Mouse (Mus musculus) kidney, adult 9 months (tissue): ENCODE measurements around the gene Rpl13a.
"Not testable (repeated sequence)": the region's sequence is repeated elsewhere in the genome, so short reads cannot be mapped to it uniquely, and the experiment has no call there.

Source experiments
- DNase-seq: peaks from one replicate; pipeline ENCODE4 v3.0.0; 2022

The Rpl13a gene

DNA sequence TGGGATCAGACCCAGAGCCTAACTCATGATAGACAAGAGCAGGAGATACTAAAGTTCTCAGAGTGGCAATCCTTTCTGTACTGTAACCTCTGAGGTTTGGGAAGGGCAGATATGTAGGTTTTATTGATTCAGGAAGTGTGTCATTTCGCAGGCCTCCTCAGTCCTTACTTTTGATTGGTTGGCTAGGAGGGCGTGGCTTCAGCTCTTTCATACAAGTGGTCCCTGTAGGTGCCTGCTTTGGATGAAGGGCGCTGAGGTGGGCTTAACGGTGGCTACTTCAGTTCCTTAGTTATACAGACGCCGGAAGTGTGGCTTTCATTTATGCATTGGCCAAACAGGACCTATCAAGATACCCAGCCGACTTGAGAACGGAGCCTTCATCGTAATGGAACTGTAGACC lies 27.0 kb upstream of the Rpl13a start:
- DNase-seq = no peak

DNA sequence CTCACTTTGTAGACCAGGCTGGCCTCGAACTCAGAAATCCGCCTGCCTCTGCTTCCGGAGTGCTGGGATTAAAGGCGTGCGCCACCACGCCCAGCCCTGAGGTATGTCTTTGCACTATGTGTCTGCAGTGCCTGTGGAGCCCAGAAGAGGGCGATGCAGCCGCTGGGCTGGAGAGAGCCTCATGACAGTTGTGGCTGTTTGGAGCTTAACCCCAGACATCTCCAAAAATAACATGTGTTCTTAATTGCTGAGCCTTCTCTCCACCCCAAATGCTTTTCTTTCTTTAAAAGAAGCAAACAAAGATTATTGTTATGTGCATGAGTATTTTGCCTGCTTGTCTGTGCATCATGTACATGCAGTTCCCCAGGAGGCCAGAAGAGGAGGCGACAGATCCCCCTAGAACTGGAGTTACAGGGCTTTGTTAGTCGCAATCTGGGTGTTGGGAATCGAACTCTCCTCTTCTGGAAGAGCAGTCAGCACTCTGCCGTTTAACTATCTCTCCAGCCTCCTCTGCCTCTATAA lies 26.5 kb upstream of the Rpl13a start:
- peak; percentile 70 for DNase-seq

DNA sequence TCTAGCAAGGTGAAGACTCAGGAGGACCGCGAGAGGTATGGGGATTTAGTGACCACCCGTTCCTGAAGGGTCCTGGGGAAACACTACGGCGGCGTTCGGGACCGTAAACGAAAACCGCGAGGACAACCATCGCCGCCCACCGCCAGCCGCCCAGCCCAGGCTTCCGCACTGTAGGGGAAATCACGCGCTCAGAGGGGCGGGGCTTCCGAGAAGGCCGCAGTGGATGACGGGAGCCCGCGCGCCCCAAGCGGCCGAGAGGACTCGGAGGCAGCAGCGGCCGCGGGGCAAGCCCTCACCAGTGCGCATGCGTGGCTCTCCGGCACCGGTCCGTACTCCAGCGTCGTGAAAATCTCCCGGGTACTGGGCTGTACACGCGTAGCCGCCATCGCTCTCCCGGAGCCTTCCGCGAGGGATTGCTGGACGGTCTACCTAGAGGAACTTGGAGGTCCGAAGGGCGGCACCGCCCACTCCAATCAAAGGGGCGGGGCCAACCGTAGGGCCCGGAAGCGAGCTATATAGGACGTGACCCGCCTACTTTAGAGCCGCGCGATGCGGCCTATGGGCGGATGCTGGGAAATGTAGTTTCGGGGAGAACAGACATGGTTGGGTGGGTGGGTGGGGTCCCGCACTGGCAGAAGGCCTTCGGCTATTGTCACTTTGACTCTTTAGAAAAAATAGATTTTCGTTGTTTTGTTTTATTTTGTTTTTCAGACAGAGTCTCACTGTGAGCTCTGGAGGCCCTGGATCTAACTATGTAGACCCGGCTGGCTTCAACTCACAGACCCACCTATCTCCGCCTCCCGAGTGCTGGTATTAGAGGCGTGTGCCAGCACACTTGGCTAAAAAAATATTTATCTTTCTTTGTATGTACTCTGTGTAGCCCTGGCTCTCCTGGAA lies 25.8 kb upstream of the Rpl13a start, which contains the start of the genes Pih1d1 and Aldh16a1:
TSS of gene Pih1d1 (plus strand) at position 208 of the 897 bp plus-strand sequence.
TSS of gene Aldh16a1 (minus strand) at position 489 of the 897 bp plus-strand sequence.
- peak; percentile 98 for DNase-seq

DNA sequence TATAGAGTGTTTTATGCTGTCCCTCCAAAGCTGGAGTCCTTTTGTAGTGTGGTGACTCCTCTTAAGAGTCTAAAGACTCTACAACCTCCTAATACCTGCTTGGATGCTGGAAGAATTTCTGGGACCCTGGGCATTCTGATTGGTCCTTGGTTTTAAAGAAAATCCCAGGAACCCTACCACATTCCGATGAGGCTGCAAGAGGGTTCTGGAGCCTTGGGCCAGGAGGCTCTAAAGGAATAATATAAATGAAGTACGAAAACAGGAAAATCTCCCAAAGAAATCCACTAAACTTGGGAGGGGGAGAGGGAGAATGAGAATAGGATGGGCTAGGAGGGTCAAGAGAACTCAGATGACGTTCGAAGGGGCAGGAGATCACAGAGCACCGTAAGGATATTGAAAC lies 25.0 kb upstream of the Rpl13a start:
- DNase-seq = no peak

DNA sequence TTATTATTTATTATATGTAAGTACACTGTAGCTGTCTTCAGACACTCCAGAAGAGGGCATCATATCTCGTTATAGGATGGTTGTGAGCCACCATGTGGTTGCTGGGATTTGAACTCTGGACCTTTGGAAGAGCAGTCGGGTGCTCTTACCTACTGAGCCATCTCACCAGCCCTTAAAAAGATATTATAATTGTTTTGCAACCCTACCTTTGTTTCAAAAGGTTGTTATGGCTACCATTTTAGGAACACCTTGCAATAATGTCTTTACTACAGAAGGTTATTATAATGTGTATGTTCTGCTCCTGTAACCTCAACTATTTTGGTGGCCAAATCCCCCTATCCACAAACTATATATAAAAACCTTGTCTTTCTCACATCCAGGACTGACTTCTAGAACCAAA lies 24.5 kb upstream of the Rpl13a start:
- not testable (repeated sequence) for DNase-seq

DNA sequence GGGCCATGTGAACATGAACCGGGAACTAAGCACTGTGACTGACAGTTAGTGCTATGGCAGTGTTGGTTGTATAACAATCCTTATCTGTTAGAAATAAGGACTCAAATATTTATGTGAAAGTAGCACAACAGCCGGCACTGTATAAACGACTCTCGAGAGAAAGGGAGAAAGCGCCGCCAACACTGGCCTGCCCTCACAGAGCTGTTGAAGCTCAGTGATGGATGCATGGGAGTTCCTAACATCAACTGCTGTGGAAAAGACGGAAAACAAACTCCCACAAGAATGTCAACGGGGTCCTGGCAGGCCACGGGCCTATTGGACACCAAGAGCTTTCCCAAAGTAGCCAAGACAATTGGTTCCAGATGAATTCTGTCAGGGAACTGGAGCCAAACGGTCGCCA lies 22.7 kb upstream of the Rpl13a start:
- DNase-seq = no peak

DNA sequence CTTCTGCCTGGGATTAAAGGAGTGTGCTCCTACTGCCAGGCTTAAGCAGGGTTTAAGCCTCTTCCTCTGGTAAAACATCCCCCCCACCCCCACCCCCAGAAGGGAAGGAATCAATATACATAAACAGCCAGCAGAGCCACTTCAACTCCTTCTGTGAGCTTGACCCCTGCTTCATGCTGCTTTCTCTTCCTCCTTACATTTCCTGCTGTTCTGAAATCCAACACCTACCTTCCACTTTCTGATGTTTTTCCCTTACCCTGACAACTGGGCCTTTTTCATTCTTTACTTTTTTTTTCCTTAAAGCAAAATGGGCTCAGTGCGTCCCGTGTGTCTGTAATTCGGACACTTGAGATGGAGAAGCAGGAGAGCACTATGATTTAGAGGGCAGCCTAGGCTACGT lies 21.8 kb upstream of the Rpl13a start:
- DNase-seq = no peak

DNA sequence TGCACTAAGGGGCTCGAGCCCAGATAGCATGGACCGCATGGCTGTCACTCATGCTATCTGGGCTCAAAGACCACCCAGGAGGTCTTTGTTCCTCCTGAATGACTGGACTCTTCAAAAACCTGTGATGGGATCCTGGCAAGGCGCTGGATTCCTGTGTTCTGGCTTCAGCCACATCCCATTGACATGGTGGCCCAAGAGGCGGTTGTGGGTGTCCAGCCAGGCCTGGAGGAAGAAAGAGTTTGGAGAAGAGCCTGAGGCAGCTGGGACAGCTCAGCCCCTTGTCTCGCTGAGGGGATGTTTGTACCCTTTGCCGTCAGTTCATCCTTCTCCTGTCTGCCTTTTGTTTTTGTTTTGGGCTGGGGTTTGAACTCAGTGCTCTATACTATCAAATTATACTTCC lies 21.0 kb upstream of the Rpl13a start:
- DNase-seq = peak; percentile 26

DNA sequence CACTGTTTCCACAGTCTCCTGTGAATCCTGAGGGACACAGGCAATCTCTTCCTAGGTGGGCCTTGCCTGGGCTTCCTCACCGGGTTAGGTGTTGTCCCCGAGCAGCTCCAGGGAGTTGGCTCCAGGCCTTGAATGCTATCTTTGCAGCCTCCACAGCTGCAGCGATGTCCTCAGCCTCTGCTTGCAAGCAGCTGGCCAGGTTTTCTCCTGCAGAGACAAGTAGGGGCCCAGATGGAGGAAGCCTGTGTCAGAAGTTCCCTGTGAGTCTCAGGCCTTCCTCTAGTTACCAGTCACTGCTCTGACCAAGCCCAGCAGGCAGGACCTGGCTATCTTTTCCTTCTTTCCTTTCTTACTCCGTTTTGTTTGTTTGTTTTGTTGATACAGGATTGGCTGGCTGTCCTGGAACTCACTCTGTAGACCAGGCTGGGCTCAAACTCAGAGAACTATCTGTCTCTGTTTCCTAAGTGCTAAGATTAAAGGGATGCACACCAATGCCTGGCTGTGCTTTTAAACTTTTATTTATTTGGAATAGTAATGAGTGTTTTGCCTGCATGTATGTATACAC lies 20.1 kb upstream of the Rpl13a start:
- no peak for DNase-seq

DNA sequence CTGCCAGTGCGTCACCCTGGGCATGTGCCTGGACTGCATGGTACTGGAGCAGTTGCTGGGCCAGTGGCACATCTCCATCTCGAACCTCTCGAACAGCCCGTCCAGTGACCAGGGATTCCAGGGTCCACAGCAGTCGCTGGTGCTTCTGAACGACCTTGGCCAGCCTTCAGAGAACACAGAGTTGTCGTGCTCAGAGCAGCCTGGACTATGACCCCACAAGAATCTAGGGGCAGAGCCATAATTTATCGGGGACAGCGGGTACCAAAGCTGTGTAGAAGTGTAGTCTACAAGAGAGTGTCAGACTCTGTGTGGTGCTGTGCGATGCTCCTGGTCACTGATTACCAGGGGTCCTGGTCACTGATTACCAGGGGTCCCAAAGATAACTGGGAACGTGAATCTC lies 19.3 kb upstream of the Rpl13a start:
- peak; percentile 67 for DNase-seq

DNA sequence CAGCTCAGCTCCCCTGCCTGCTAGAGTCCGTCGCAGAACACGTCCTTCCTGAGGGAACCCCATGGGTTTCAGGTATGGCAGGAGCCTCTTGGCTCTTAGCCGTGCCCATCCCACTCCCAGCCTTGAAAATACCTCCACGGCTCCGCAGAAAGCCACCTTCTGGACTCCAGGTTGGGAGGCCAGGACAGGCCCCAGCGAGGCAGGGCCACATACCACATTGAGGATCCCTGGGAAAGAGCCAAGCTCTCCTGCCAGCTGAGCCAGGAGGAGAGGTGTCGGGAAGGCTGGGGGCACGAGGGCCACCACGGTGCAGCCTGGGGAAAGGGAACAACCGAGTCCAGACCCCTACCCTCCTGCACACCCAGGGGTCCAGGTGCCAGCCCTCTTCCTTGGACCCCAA lies 18.7 kb upstream of the Rpl13a start:
- peak; percentile 48 for DNase-seq

DNA sequence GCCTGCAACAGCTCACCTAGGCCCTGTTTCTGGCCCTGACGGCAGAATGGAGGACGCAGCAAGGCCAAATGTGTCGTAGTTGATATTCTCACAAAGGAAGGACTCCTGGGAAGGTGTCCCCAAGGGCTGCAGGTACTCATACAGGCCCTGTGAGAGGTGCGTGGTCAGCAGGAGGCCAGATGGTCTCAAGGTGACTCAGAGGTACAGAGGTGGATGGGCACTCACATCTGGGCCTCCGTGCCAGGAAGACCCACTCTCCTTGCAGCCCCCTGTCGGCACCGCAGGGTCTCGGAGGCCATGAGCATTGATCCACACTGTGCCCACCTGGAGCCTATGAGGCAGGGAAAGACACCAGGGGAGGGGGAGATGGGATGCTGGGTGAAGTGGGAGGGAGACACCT lies 16.9 kb upstream of the Rpl13a start:
- no peak for DNase-seq

DNA sequence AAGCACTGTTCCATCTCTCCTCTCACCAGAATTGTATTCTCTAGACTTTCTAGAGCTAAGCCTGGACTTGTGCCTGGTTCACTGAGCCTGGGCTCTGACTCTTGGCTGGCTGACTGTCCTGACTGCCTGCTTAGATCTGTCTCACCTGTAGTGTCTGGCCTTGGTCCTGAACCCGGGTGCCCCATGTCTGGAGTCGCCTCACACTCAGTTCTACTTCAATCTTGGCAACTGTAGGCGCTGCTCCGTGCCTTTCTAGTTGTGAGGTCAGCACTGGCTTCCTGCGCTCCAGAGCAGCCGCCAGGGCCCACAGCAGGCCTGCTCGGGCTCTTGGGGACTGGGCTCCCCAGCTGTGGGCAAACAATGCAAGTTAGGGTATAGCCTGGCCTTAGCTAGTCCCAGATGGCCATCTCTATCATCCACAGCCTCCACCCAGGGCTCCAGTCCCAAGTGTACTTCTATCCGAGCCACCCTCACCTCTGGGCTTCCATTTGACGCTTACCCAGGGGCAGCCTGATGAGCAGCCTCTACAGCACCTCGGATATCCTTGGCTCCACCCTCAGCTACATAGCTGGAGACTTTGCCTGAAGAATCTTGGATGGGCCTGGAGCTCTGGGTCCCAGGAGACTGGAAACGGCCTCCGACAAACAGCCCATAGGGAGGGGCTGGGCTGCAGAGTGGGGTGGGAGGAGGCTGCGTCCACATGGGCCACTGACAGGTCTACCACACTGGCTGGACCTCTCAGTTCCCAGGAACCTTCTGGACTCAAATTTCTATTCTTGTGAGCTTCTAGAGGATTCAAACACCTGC lies 16.0 kb upstream of the Rpl13a start:
- no peak for DNase-seq

DNA sequence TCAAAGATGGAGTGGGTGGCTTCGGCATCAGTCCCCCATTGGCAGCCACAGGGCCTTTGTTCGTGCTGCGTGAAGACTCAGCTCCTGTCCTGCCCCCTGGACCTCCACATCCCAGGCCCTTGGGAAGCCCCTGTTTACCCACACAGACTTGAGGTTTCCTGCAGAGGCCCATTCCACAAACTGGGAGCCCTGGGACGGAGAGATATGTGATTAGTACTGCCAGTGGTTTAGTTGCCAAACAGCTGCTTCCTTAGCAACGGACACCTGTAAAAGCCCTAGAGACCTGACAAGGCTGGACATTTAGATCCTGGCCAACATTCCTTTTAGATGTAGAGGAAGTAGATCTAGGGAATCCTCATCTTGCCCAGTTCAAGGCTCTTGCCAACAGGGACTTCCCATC lies 13.4 kb upstream of the Rpl13a start:
- no peak for DNase-seq

DNA sequence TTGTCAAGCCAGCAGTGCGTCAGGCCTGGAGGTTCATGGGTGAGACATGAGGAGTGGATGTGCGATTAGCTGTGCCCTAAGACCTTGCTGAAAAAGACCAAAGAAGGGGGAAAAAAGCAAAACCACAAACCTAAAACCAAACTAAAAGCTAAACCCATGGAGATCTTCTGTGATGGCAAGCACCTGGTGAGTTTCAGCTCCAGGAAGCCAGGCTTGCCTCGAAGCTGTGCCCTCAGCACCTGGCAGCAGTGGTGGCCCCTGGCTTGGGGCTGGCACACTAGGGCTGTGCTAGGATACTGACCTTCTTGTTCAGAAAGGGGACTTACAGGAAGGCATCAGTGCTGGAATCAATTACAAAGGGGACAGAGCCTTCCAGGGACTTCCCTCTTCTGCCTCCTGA lies 12.8 kb upstream of the Rpl13a start:
- DNase-seq = no peak

DNA sequence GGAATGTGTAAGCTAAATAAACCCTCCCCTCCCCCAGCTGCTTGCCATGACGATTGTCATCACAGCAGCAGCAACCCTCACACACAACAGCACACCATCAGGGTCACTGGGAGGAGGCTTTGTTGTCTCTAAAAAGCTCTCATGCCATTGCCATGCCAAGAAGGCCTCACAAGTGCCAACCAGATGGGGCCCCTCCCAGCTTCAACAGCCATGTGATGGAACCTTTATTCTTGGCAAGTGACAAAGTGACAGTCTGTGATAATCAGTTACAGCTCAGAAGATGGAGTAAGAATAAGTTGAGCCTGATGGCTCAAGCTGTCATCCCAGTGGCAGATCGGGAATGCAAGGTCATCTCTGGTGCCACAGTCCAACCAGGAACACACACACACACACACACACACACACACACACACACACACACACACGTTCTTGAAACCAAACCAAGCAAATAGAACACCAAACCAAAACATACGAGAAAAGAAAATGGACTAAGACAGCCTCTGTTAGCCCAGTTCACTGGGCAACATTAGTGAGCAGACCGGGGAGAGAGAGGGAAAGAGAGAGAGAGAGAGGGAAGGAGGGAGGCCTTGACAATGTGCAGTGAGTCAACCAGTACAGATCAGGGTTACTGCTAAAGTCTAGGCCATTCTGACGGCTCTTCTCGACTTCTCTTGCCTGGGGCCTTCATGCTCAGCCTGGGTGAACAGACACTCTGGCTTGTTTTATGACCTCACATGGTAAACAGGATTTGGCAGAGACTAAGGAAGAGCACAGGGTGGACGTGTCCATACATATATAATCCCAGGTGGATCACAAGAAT lies 11.6 kb upstream of the Rpl13a start:
- no peak for DNase-seq

DNA sequence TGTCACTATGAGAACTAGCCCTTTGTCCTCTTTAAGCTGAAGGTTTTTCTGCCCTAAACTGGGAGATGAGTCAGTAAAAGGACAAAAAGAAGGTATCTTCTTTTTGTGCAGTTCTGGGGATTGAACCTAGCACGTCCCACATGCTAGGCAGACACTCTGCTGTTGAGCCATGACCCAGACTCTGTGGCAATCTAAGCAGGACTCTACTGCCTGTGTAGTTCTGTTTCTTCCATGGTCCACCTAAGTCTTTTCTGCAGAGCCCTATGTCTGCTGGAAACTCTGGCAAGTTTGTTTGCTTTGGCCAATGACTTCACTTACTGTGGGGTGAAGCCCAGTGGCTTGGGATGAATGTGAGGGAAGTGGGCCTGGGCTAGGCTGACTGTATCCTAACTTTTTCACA lies 9.8 kb upstream of the Rpl13a start:
- DNase-seq = no peak

DNA sequence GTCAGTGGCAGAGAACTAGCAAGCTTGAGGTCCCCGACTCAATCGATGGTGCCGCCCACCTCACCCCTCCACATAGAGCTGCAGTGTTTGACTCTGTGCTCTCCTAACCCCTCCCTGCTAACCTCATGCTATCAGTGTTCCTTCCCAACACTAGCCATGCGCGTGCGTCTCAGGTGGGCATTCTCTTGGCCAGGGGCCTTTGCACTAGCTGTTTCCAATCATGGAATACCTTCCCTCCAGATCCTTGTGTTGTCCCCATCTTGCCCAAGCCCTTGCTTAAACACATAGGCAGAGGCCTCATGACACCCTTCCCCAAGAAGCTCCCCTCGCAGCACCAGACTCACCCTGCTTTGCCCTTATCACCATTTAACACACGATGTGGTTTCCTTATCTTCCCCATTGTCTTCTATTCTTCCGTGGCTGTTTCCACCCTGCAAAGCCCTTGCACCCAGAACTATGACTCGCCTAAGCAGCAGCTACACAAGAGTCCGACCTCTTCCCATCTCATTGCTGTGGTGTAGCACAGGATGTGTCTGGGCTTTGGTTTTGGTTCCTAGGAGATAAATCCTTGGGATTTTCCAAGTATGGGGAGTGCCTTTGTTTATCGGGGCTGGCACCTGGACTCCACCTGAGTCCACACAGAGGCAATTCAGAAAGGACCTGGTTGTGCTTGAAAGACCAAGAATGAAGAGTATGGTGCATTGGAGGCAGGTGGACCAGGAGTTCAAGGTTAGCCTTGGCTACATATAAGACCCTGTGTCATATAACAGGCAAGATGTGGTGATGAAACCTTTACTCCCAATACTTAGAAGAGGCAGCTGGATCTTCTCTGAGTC lies 8.8 kb upstream of the Rpl13a start:
- no peak for DNase-seq

DNA sequence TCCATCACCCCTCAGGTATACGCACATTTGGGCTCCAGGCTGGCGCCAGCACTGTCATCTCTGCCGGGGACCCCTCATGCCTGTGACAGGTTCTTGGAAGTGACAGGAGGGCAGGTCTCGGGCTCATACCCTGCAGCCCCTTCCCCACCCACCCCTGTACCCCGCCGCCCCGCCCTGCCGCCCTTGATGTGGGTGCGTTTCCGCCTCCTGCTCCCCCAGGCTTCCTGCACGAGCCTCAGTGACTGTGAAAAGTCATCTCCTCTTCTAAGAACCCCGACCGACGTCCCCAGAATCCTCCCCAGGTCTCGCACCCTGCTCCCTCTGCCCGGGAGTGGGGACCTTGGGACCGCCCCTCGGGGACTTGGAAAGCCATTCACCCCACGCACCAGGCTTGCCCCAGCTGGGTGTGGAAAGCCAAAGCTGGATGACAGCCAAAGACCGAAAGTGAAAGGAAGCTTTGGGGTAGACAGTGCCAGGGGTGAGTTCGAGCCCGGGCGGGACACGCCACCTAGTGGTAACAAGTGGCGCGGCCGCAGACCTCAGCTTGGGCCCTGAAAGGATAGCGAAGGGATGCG lies 7.5 kb upstream of the Rpl13a start, which contains the start of the genes Gm45713 and Flt3l:
TSS of gene Gm45713 (minus strand) at position 239 of the 575 bp plus-strand sequence.
TSS of gene Flt3l (minus strand) at position 440 of the 575 bp plus-strand sequence.
- peak; percentile 95 for DNase-seq

DNA sequence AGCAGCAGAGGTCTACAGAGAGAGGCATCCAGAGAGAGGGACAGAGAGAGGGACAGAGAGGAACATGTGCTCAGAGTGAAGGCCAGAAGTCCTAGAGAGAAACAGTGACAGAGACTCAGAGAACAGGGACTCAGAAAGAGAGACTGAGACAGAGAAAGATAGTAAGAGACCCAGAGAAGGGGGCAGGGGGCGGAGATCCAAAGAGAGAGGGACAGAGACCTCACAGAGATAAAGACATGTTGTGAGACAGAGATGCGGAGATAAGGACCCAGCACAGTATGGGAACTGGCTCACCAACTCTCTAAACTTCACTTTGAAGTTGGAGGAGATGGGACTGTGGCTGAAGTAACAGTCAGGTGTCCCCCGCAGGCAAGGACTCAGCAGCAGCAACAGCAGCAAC lies 6.8 kb upstream of the Rpl13a start:
- no peak for DNase-seq

DNA sequence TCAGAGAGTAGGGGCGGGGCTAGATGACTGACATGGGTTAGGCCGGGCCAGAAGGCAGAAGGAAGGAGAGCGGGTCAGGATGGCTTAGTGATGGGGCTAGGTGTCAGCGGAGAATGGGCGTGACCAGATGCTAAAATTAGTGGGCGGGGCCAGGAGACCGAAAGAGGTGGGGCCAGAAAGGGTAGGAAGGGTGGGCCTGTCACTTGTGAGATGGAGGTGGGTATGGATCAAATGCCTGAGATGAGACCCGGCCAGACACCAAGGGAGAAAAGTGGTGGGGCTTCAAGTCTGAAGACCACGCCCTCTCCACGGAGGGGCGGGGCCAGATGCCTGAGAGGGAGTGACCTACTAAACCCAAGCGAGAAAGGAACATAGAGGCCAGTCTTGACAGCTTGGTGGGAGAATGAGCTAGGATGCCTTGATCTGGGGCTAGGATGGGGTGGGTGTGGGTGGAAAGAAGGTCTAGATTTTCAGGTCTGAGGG lies 6.0 kb upstream of the Rpl13a start:
- peak; percentile 14 for DNase-seq
